ENCODE assay signal across 24 mouse cellular contexts in genomic region chr15:12331300-12331699, GRCm38 (mm10). TPM values are rescaled to one million over a fixed set of nuclear protein-coding genes. Genes with fewer than 3 reads are reported as not detected.
DNase-seq lines count a peak whose midpoint lies in the region; ATAC-seq and TF ChIP-seq lines count a peak whose summit lies in the region.
"Had no signal": no experiment of that assay in that cellular context is flagged by ENCODE, and none has a peak within 500 bp of the region (broad histone marks: within the 10 kb centered on the region; RNA-seq: fewer than 3 reads in every experiment).

No protein-coding gene starts in this region.

- no peak for TF ChIP-seq EP300 in stomach, postnatal 0 days (optimal IDR thresholded peaks at IDR 0.05)

- no peak overlapping the region for H3K9ac ChIP-seq in lung, embryonic 14.5 days
- no peak overlapping the region for H3K9ac ChIP-seq in stomach, postnatal 0 days (ENCODE audit: low read length)
- H3K9ac ChIP-seq: hindbrain, embryonic 13.5 days; limb, embryonic 15.5 days; liver, embryonic 14.5 days; midbrain, embryonic 12.5 days had no signal

- no peaks in the 10 kb centered on the region for H3K27me3 ChIP-seq in lung, embryonic 14.5 days (ENCODE audit: insufficient read depth, low read length)
- no peaks in the 10 kb centered on the region for H3K27me3 ChIP-seq in stomach, postnatal 0 days (ENCODE audit: control insufficient read depth, insufficient read depth, low read length)
- H3K27me3 ChIP-seq: hindbrain, embryonic 13.5 days; limb, embryonic 15.5 days; midbrain, embryonic 12.5 days had no signal

- TF ChIP-seq CTCF in lung, embryonic 14.5 days (IDR thresholded peaks at IDR 0.05; ENCODE audit: low read depth) = no peak
- no peak for TF ChIP-seq CTCF in stomach, postnatal 0 days (IDR thresholded peaks at IDR 0.05; ENCODE audit: low read depth)

- no peaks in the 10 kb centered on the region; the same call in 1 of the 2 replicates for H3K4me1 ChIP-seq in lung, embryonic 14.5 days (ENCODE audit: insufficient read depth)
- H3K4me1 ChIP-seq in stomach, postnatal 0 days (replicated peaks; ENCODE audit: control insufficient read depth, insufficient read depth) = no peaks in the 10 kb centered on the region
- H3K4me1 ChIP-seq: midbrain, embryonic 12.5 days had no signal

- no peak overlapping the region for H3K4me3 ChIP-seq in lung, embryonic 14.5 days (ENCODE audit: low read depth, low read length)
- no peak overlapping the region for H3K4me3 ChIP-seq in stomach, postnatal 0 days (ENCODE audit: low read depth, low read length)
- H3K4me3 ChIP-seq: hindbrain, embryonic 13.5 days; limb, embryonic 15.5 days; midbrain, embryonic 12.5 days had no signal

- H3K9me3 ChIP-seq in lung, embryonic 14.5 days (ENCODE audit: low read depth, low read length) = no peaks in the 10 kb centered on the region
- no peaks in the 10 kb centered on the region for H3K9me3 ChIP-seq in stomach, postnatal 0 days (ENCODE audit: control insufficient read depth, low read length)
- H3K9me3 ChIP-seq: hindbrain, embryonic 13.5 days; limb, embryonic 15.5 days; midbrain, embryonic 12.5 days had no signal

- peak; percentile 26 to 43 for DNase-seq in cerebellum, postnatal 10 days
- no peak for DNase-seq in cerebellum, adult 18-20 months
- DNase-seq in heart, adult 11 months = peak; percentile 91
- no peak for DNase-seq in heart, adult 8-10 months (ENCODE audit: low spot score)
- peak; percentile 47 for DNase-seq in lung, embryonic 14.5 days
- DNase-seq in lung, postnatal 36 days = no peak
- DNase-seq in stomach, postnatal 0 days (ENCODE audit: low spot score) = no peak
- DNase-seq: adrenal gland, postnatal 10 days; cerebellum, adult 8-10 months; gastrocnemius, postnatal 14 days; heart, postnatal 14 days; kidney, adult 8-10 months; kidney, postnatal 14 days; left cerebral cortex, postnatal 4 days; lung, postnatal 10 days; thymus, adult 18-20 months; thymus, postnatal 36 days had no signal

- H3K36me3 ChIP-seq in lung, embryonic 14.5 days (ENCODE audit: insufficient read depth) = no peaks in the 10 kb centered on the region
- no peaks in the 10 kb centered on the region for H3K36me3 ChIP-seq in stomach, postnatal 0 days (ENCODE audit: control insufficient read depth, insufficient read depth, low read length)
- H3K36me3 ChIP-seq: hindbrain, embryonic 13.5 days; limb, embryonic 15.5 days; midbrain, embryonic 12.5 days had no signal

- H3K4me2 ChIP-seq in lung, embryonic 14.5 days = no peak overlapping the region
- no peak overlapping the region for H3K4me2 ChIP-seq in stomach, postnatal 0 days (replicated peaks; ENCODE audit: low read depth)
- H3K4me2 ChIP-seq: hindbrain, embryonic 13.5 days; limb, embryonic 15.5 days; midbrain, embryonic 12.5 days had no signal

- peak; percentile 58; the same call in 1 of the 2 replicates for ATAC-seq in lung, embryonic 14.5 days (ENCODE audit: insufficient read depth)
- ATAC-seq in stomach, postnatal 0 days (ENCODE audit: low FRiP score, low TSS enrichment) = no peak

- WGBS in lung, embryonic 14.5 days = 24% methylated on average over 1 of the region's 1 CpGs
- WGBS in stomach, postnatal 0 days = 26% methylated on average over 1 of the region's 1 CpGs

- H3K27ac ChIP-seq in lung, embryonic 14.5 days (ENCODE audit: low read depth) = no peak overlapping the region
- 0 out of 2 replicates have a peak overlapping the region, but pooled peaks have one; percentile 35 for H3K27ac ChIP-seq in stomach, postnatal 0 days (replicated peaks)
- H3K27ac ChIP-seq: hindbrain, embryonic 13.5 days; liver, embryonic 14.5 days; midbrain, embryonic 12.5 days had no signal

RNA-seq across cellular contexts. Expression of gene 1810049J17Rik, which starts 9.6 kb away (rescaled TPM):
- total RNA-seq in heart, adult 8-10 months (2022) = under 1 TPM in 1 of 4 experiments, not detected in 3; 0.65 TPM
- polyA plus RNA-seq in lung, embryonic 14.5 days (2014; fragmentation: Nextera tagmentation; extraction: Ambion mirVana) = 1.3 and 2.0 TPM in 2 replicates
- 2.0 and 3.9 TPM in 2 replicates for polyA plus RNA-seq in stomach, postnatal 0 days (2015; fragmentation: Nextera tagmentation; extraction: Ambion mirVana)
- total RNA-seq: gastrocnemius, postnatal 14 days; left cerebral cortex, postnatal 4 days; megakaryocyte, adult 5-6 weeks; neutrophil, adult 5-6 weeks had no signal
- polyA plus RNA-seq: hindbrain, embryonic 13.5 days; small intestine, adult 2 months had no signal

RNA-seq across cellular contexts. Expression of gene Golph3, which starts 10.1 kb away (rescaled TPM):
- total RNA-seq in heart, adult 8-10 months (2022) = 10 to 100 TPM; 64.8 to 73.0 (median 72.5) TPM
- polyA plus RNA-seq in lung, embryonic 14.5 days (2014; fragmentation: Nextera tagmentation; extraction: Ambion mirVana) = 91.2 and 96.3 TPM in 2 replicates
- 70.7 and 73.9 TPM in 2 replicates for polyA plus RNA-seq in stomach, postnatal 0 days (2015; fragmentation: Nextera tagmentation; extraction: Ambion mirVana)

Comparison
In these comparisons a context has a peak if more than half of its experiments do, and no peak if none do; other contexts are left out.
1. DNase-seq: peak in cerebellum, postnatal 10 days (2 of 2), heart, adult 11 months (single experiment) and lung, embryonic 14.5 days (single experiment); none in cerebellum, adult 18-20 months (0 of 2), heart, adult 8-10 months (single experiment), lung, postnatal 36 days (single experiment) and stomach, postnatal 0 days (single experiment).